Mouse (Mus musculus): ENCODE data around the gene Gm10118.

GRCm38 (mm10) chr10:63894612-63895011, 32.6 kb downstream of the Gm10118 start:
- TF ChIP-seq GATA1 (IDR thresholded peaks at IDR 0.05; ENCODE audit: low read length) (no peak), TAL1 (IDR thresholded peaks at IDR 0.05; ENCODE audit: low read length) (no peak)

Data from erythroblast, embryonic 14.5 days (primary cell).